Mouse (Mus musculus): ENCODE measurements around the gene Gnaz. TPM values are rescaled to one million over a fixed set of nuclear protein-coding genes. Genes with fewer than 3 reads are reported as not detected.

Gene Gnaz
- polyA plus RNA-seq, 2 experiments = 2.2 to 2.5 TPM

DNA sequence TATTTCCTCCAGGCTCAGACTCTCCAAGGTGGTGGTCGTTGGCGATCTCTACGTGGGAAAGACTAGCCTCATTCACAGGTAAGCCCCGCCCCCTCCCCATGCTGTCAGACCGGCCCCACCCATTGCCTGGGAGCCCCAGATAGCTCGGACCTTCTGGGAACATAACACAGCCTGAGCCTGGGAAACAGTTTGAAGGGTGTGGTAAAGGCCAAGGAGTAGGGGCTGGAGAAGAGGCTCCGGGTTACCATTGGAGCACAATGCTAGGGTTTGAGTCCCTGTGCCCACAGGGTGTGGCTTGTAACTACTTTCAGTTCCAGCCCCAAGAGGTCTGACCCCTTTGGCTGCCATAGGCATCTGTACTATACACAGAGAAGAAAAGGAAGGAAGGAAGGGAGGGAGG lies 77.5 kb downstream of the Gnaz start:
- Histone ChIP-seq H3K27me3 (ENCODE audit: control insufficient read depth, insufficient read depth, low read length) (no peaks in the 10 kb centered on the region), H3K4me3 (ENCODE audit: insufficient read depth in 1 of 2, low read depth in 2 of 2, low read length in 2 of 2) (no peak overlapping the region), H3K4me2 (ENCODE audit: low read depth) (no peak overlapping the region), H3K9me3 (ENCODE audit: control insufficient read depth, low read length) (no peaks in the 10 kb centered on the region), H3K36me3 (replicated peaks; ENCODE audit: control insufficient read depth, insufficient read depth, low read depth) (no peaks in the 10 kb centered on the region), H3K27ac (no peak overlapping the region), H3K9ac (replicated peaks) (no peak overlapping the region), H3K4me1 (replicated peaks; ENCODE audit: control insufficient read depth in 2 of 2, insufficient read depth in 2 of 2, low read length in 1 of 2) (peaks cover 0 to 18% of the 10 kb centered on the region in 2 experiments; a peak in 2 of 4 replicates)
- peak; percentile 59 for ATAC-seq (ENCODE audit: insufficient read depth)
- TF ChIP-seq CTCF (IDR thresholded peaks at IDR 0.05; ENCODE audit: low read depth) = no peak
- TF ChIP-seq EP300 (IDR thresholded peaks at IDR 0.05; ENCODE audit: low read depth) = no peak
- WGBS (ENCODE audit: insufficient replicate concordance) = 14% methylated on average over 7 of the region's 7 CpGs
- no peak for DNase-seq (ENCODE audit: low read depth in 3 of 3, low spot score in 3 of 3)

DNA sequence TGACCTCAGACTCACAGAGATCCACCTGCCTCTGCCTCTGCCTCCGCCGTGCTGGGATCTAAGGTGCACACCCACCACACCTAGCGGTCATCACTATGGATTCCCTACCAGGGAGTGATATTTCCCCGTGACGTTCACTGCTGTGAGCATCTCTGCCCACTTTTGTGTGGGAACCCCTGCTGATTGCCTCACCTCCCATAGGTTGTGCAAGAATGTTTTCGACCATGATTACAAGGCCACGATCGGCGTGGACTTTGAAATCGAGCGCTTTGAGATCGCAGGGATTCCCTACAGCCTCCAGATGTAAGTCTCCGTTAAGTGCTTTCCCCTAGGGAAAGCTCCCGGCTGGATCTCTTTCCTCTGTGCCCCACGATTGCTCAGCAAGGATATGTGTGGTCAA lies 78.9 kb downstream of the Gnaz start:
- Histone ChIP-seq H3K27me3 (ENCODE audit: control insufficient read depth, insufficient read depth, low read length) (no peaks in the 10 kb centered on the region), H3K4me3 (ENCODE audit: insufficient read depth in 1 of 2, low read depth in 2 of 2, low read length in 2 of 2) (no peak overlapping the region), H3K4me2 (ENCODE audit: low read depth) (no peak overlapping the region), H3K9me3 (ENCODE audit: control insufficient read depth, low read length) (no peaks in the 10 kb centered on the region), H3K27ac (no peak overlapping the region), H3K4me1 (replicated peaks; ENCODE audit: control insufficient read depth in 2 of 2, insufficient read depth in 2 of 2, low read length in 1 of 2) (peaks cover 0 to 18% of the 10 kb centered on the region in 2 experiments; a peak in 2 of 4 replicates), H3K36me3 (replicated peaks; ENCODE audit: control insufficient read depth, insufficient read depth, low read depth) (no peaks in the 10 kb centered on the region), H3K9ac (replicated peaks) (no peak overlapping the region)
- ATAC-seq (ENCODE audit: insufficient read depth) (no peak), DNase-seq (ENCODE audit: low read depth in 3 of 3, low spot score in 3 of 3) (no peak)
- WGBS (ENCODE audit: insufficient replicate concordance) = 68% methylated on average over 15 of the region's 15 CpGs
- TF ChIP-seq CTCF (IDR thresholded peaks at IDR 0.05; ENCODE audit: low read depth) = no peak
- TF ChIP-seq EP300 (IDR thresholded peaks at IDR 0.05; ENCODE audit: low read depth) = no peak

DNA sequence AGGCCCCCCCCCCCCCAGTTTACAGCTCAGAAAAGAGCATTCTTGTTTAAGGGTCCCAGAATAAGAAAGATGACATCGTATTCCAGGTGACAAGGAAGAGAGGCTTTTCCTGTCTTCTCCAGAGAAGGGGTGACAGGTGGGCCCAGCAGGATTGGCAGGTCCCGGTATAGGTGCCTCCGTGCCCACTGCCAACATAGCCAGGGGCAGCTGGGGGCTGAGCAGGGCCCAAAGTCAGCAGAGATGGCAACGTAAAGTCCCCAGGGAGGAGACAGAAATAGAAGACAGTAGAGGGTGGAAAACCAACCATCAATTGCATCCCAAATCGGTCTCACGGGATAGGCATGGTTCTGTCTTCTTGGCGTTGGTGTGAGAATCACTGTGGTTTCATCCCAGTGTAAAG lies 81.7 kb downstream of the Gnaz start:
- no peak for DNase-seq (ENCODE audit: low read depth in 3 of 3, low spot score in 3 of 3)
- Histone ChIP-seq H3K9me3 (ENCODE audit: control insufficient read depth, low read length) (no peaks in the 10 kb centered on the region), H3K4me1 (replicated peaks; ENCODE audit: control insufficient read depth in 2 of 2, insufficient read depth in 2 of 2, low read length in 1 of 2) (peaks cover 0 to 22% of the 10 kb centered on the region in 2 experiments; a peak in 2 of 4 replicates), H3K4me2 (ENCODE audit: low read depth) (no peak overlapping the region), H3K27me3 (ENCODE audit: control insufficient read depth, insufficient read depth, low read length) (no peaks in the 10 kb centered on the region), H3K9ac (replicated peaks) (no peak overlapping the region), H3K4me3 (ENCODE audit: insufficient read depth in 1 of 2, low read depth in 2 of 2, low read length in 2 of 2) (no peak overlapping the region), H3K36me3 (replicated peaks; ENCODE audit: control insufficient read depth, insufficient read depth, low read depth) (no peaks in the 10 kb centered on the region), H3K27ac (no peak overlapping the region)
- ATAC-seq (ENCODE audit: insufficient read depth) = no peak
- TF ChIP-seq CTCF (IDR thresholded peaks at IDR 0.05; ENCODE audit: low read depth) = no peak
- no peak for TF ChIP-seq EP300 (IDR thresholded peaks at IDR 0.05; ENCODE audit: low read depth)
- WGBS (ENCODE audit: insufficient replicate concordance) = 74% methylated on average over 7 of the region's 7 CpGs

DNA sequence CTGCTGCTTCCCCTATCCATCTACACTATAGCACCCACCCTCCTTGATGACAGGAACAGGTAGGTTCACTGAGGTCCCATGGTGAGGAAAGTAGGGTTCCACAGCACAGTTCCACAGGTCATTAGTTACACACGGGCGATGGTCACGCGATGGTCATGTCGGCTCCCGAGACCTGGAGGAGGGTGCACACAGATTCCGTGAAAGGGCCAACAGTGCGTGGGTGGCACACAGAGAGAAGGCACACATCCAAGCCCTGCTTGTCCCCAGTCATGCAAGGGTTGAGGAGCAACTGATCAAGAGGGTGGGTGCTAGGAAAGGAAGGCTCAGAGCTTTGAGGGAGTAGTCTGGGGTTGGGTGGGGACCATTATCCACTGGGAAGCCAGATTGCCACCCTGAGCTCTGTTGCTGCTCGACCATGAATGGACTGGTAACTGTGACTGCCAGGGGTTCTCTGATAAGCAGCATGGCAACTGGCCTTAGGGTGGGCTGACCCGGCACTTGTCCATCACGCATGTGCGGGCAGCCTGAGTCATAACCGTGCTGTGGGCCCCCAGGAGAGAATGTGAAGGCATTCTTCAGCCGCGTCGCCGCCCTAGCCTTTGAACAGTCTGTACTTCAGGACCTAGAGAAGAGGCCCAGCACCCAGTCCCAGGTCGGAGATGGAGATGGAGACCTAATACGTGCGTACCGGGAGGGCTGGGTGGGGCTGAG lies 84.5 kb downstream of the Gnaz start:
- DNase-seq (ENCODE audit: low read depth in 3 of 3, low spot score in 3 of 3) (no peak), ATAC-seq (ENCODE audit: insufficient read depth) (no peak)
- Histone ChIP-seq H3K4me3 (ENCODE audit: insufficient read depth in 1 of 2, low read depth in 2 of 2, low read length in 2 of 2) (no peak overlapping the region), H3K27me3 (ENCODE audit: control insufficient read depth, insufficient read depth, low read length) (no peaks in the 10 kb centered on the region), H3K4me2 (ENCODE audit: low read depth) (no peak overlapping the region), H3K9me3 (ENCODE audit: control insufficient read depth, low read length) (no peaks in the 10 kb centered on the region), H3K27ac (no peak overlapping the region), H3K4me1 (replicated peaks; ENCODE audit: control insufficient read depth in 2 of 2, insufficient read depth in 2 of 2, low read length in 1 of 2) (peaks cover 2 to 20% of the 10 kb centered on the region in 2 experiments; a peak in 3 of 4 replicates), H3K36me3 (replicated peaks; ENCODE audit: control insufficient read depth, insufficient read depth, low read depth) (no peaks in the 10 kb centered on the region), H3K9ac (replicated peaks) (no peak overlapping the region)
- TF ChIP-seq CTCF (IDR thresholded peaks at IDR 0.05; ENCODE audit: low read depth) = no peak
- no peak for TF ChIP-seq EP300 (IDR thresholded peaks at IDR 0.05; ENCODE audit: low read depth)
- WGBS (ENCODE audit: insufficient replicate concordance) = 77% methylated on average over 21 of the region's 21 CpGs

DNA sequence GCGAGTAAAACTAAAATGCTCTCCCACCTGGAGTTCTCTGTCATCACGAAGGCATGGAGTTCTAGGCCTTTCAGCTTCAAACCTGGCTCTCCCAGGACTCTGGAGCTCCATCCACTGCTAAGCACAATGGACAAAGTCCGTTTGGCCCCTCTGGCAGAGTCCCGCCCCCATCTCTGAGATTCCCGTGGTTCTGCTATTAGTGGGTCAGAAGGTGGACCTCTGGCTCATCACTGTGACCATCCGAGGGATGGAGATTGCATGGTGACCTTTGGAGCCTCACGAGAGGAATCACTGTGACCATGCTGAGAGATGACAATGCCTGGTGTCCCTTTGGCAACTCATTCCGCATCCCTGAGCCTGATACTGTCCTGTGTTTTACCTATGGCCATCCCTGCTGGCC lies 85.9 kb downstream of the Gnaz start:
- no peaks in the 10 kb centered on the region for H3K9me3 ChIP-seq (ENCODE audit: control insufficient read depth, low read length)
- TF ChIP-seq EP300 (IDR thresholded peaks at IDR 0.05; ENCODE audit: low read depth) = no peak
- no peak for TF ChIP-seq CTCF (IDR thresholded peaks at IDR 0.05; ENCODE audit: low read depth)
- ATAC-seq (ENCODE audit: insufficient read depth) (peak; percentile 11; the same call in 1 of the 2 replicates), DNase-seq (ENCODE audit: low read depth in 3 of 3, low spot score in 3 of 3) (no peak)
- 57% methylated on average over 8 of the region's 8 CpGs for WGBS (ENCODE audit: insufficient replicate concordance)
- H3K4me2 ChIP-seq (ENCODE audit: low read depth) = no peak overlapping the region
- H3K36me3 ChIP-seq (replicated peaks; ENCODE audit: control insufficient read depth, insufficient read depth, low read depth) = no peaks in the 10 kb centered on the region
- H3K4me1 ChIP-seq (replicated peaks; ENCODE audit: control insufficient read depth in 2 of 2, insufficient read depth in 2 of 2, low read length in 1 of 2) = peaks cover 2 to 30% of the 10 kb centered on the region in 2 experiments; a peak in 3 of 4 replicates
- H3K4me3 ChIP-seq (ENCODE audit: insufficient read depth in 1 of 2, low read depth in 2 of 2, low read length in 2 of 2) = no peak overlapping the region
- no peaks in the 10 kb centered on the region for H3K27me3 ChIP-seq (ENCODE audit: control insufficient read depth, insufficient read depth, low read length)
- no peak overlapping the region for H3K9ac ChIP-seq (replicated peaks)
- no peak overlapping the region for H3K27ac ChIP-seq

Data from liver, embryonic 14.5 days (tissue).